Mouse (Mus musculus) ES-E14 (cell line): ENCODE measurements at regions not wholly inside any gene's neighbourhood (a gene's known extent, or its start where the extent isn't known, plus 50 kb on each side); places are given as distances from the start of the nearest gene placed in this dataset.
A peak's percentile ranks its signal among the peaks of the same experiment; 100 is the strongest.

Experiments used
- DNase-seq: peaks from one replicate; pipeline ENCODE4 v3.0.0-alpha.2; 2013; ENCODE audit warnings: low read depth, low spot score
- H3K27ac ChIP-seq: 2 replicates; pipeline ENCODE4 v1.5.1; 2012; ENCODE audit warnings: low read depth, mild to moderate bottlenecking, low read length, moderate library complexity, mixed read lengths; ENCODE audit not compliant: poor library complexity, insufficient read depth, severe bottlenecking
- H3K36me3 ChIP-seq: 2 replicates; pipeline ENCODE4 v1.6.1; 2012; ENCODE audit warnings: mild to moderate bottlenecking, low read length, moderate library complexity, mixed read lengths; ENCODE audit not compliant: control insufficient read depth, poor library complexity, insufficient read depth, severe bottlenecking
- H3K4me1 ChIP-seq, 2 experiments: fragments of 150-350 bp in 1 of 2; sonication (generic) in 1 of 2; 2 replicates each; pipeline ENCODE4 v1.6.1; 2012; ENCODE audit warnings: low read length in 2 of 2, mild to moderate bottlenecking in 1 of 2, mixed read lengths in 1 of 2; ENCODE audit not compliant: control insufficient read depth in 2 of 2, insufficient read depth in 2 of 2, poor library complexity in 1 of 2
- H3K4me3 ChIP-seq, 2 experiments: fragments of 150-350 bp in 1 of 2; sonication (generic) in 1 of 2; 2 replicates each; pipeline ENCODE4 v1.5.1; 2012; ENCODE audit warnings: low read length in 2 of 2, low read depth in 1 of 2, mild to moderate bottlenecking in 1 of 2, mixed read lengths in 1 of 2; ENCODE audit not compliant: insufficient read depth in 1 of 2, poor library complexity in 1 of 2, severe bottlenecking in 1 of 2
- H3K9ac ChIP-seq: 2 replicates; pipeline ENCODE4 v1.6.1; 2012; ENCODE audit warnings: low read depth, mild to moderate bottlenecking, low read length, mixed read lengths; ENCODE audit not compliant: poor library complexity, insufficient read depth, severe bottlenecking
- H3K9me3 ChIP-seq: fragments of 150-350 bp; sonication (generic); 2 replicates; pipeline ENCODE4 v1.6.1; 2012; ENCODE audit warnings: low read depth, mild to moderate bottlenecking, low read length; ENCODE audit not compliant: control insufficient read depth, insufficient read depth
- CHD2 ChIP-seq: IDR thresholded peaks from 2 replicates; pipeline ENCODE4 v1.6.1; 2014; ENCODE audit warnings: mild to moderate bottlenecking, low read depth, low read length, inconsistent platforms
- HCFC1 ChIP-seq: IDR thresholded peaks from 2 replicates; pipeline ENCODE4 v1.6.1; 2012; ENCODE audit warnings: low read length, inconsistent platforms, borderline replicate concordance; ENCODE audit not compliant: insufficient read depth
- MAFK ChIP-seq: IDR thresholded peaks from 2 replicates; pipeline ENCODE4 v1.6.1; 2014; ENCODE audit warnings: mild to moderate bottlenecking, low read depth, low read length, inconsistent platforms; ENCODE audit not compliant: insufficient read depth
- ZC3H11A ChIP-seq: IDR thresholded peaks from 2 replicates; pipeline ENCODE4 v1.6.1; 2012; ENCODE audit warnings: low read depth, mild to moderate bottlenecking, inconsistent platforms, low read length, borderline replicate concordance
- ZNF384 ChIP-seq: IDR thresholded peaks from 2 replicates; pipeline ENCODE4 v1.6.1; 2012; ENCODE audit warnings: low read depth, low read length, inconsistent platforms
- in situ Hi-C, 2 experiments: fragments of 600-800 bp; cut with MboI; formaldehyde crosslinking; loops; one replicate each; pipeline ENCODE4 v1.15.1; 2025; ENCODE audit warnings: low sequenced_read_pairs in 2 of 2, inconsistent platforms in 1 of 2; ENCODE audit not compliant: unreplicated experiment in 2 of 2

DNA sequence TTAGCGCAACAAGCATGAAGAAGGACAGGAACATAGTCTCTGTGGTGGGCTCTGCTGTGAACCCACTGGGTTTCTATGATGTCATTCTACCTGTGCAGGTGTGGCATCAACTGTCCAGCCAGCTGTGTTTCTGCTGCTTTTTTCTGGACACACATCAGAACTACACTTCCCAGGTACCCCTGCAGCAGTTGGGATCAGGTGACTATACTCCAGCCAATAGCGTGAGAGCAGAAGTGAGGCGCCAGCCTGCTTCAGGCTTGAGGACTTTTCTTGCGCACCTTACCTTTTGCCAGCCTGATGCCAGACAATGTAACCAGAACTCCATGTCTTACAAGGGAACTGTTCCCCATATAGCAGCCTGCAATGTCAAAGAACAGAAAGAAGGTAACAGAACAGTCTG lies 296.3 kb downstream of the Matn1 start:
- TF ChIP-seq CHD2 (0 out of 2 replicates have a peak, but pooled peaks have one; percentile 41), MAFK (no peak), HCFC1 (peak; percentile 91), ZNF384 (no peak), ZC3H11A (no peak)
- in situ Hi-C loops: no loop called here
- H3K36me3 ChIP-seq: no peaks in the 10 kb centered on the region
- H3K9me3 ChIP-seq: no peaks in the 10 kb centered on the region
- peak overlapping the region in 1 of 2 experiments; percentile 5; a peak in 1 of 4 replicates for H3K4me3 ChIP-seq
- no peak for DNase-seq
- no peaks in the 10 kb centered on the region for H3K4me1 ChIP-seq
- no peak overlapping the region for H3K27ac ChIP-seq
- H3K9ac ChIP-seq: no peak overlapping the region

- Histone ChIP-seq H3K4me1 (no peaks in the 10 kb centered on the region), H3K9me3 (no peaks in the 10 kb centered on the region), H3K4me3 (no peak overlapping the region), H3K9ac (no peak overlapping the region), H3K36me3 (no peaks in the 10 kb centered on the region), H3K27ac (no peak overlapping the region)
- DNase-seq: no peak
- in situ Hi-C loops: no loop called here
- no peak for TF ChIP-seq ZC3H11A
- TF ChIP-seq CHD2: no peak
- no peak for TF ChIP-seq HCFC1
- TF ChIP-seq ZNF384: no peak
- no peak for TF ChIP-seq MAFK
These were observed 298.1 kb downstream of the Matn1 start for GRCm38 (mm10) chr4:131242250-131242649.

DNA sequence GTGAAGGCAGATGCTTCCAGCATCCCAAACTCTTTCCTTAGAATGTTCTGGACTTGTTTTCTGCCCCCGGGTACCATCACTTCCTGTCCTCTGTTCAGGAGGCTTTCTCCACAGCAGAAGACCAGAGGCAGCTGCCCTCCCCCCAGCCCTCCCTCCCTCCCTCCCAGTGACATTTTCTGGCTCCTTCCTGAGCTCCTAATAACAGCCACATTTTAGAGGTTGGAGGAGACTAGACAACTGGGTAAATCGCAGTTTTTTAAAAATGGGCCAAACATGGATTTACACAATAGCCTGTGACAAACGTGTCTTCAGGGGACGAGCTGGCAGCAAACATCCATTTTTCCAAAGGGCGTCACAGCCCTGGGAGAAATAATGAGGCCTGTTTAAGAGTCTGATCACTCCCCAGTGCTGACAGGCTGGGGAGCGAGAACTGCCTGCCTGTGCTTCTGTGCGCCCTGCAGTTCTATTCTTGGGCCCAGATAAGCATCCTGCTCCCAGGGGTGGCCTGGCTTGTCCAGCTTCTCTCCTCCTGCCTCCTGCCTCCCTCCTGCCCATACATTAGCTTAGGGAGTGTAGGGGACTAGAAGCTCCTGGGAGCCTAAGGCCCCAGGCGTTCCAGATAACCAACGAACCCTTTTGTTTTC lies 299.7 kb downstream of the Matn1 start:
- H3K27ac ChIP-seq: no peak overlapping the region
- no peaks in the 10 kb centered on the region for H3K36me3 ChIP-seq
- no peaks in the 10 kb centered on the region for H3K9me3 ChIP-seq
- H3K4me1 ChIP-seq: no peaks in the 10 kb centered on the region
- H3K4me3 ChIP-seq: no peak overlapping the region
- no peak overlapping the region for H3K9ac ChIP-seq
- DNase-seq: no peak
- no peak for TF ChIP-seq HCFC1
- TF ChIP-seq CHD2: no peak
- no peak for TF ChIP-seq MAFK
- TF ChIP-seq ZNF384: no peak
- in situ Hi-C loops: no loop called here

GRCm38 (mm10) chr4:131252602-131253442 lies 308.6 kb downstream of the Matn1 start:
- DNase-seq: peak; percentile 41
- peak overlapping the region; percentile 40; the same call in 1 of the 2 replicates for H3K9ac ChIP-seq
- peak overlapping the region in 1 of 2 experiments; percentile 31; a peak in 3 of 4 replicates for H3K4me3 ChIP-seq
- H3K9me3 ChIP-seq: no peaks in the 10 kb centered on the region
- H3K4me1 ChIP-seq: no peaks in the 10 kb centered on the region
- in situ Hi-C loops: loop anchor here in 1 of 2 experiments (25.0 kb wide), 1 partner anchor 584 kb away; the partner anchor contains the start of genes Mecr and Ptpru
- H3K36me3 ChIP-seq: no peaks in the 10 kb centered on the region
- no peak overlapping the region for H3K27ac ChIP-seq
- TF ChIP-seq MAFK: no peak
- TF ChIP-seq ZC3H11A: peak; percentile 56; the same call in 1 of the 2 replicates
